Mouse (Mus musculus) forebrain, embryonic 15.5 days (tissue): ENCODE results near the gene Thap11. TPM values are rescaled to one million over a fixed set of nuclear protein-coding genes. Genes with fewer than 3 reads are reported as not detected.
A peak's percentile ranks its signal among the peaks of the same experiment; 100 is the strongest.

Experiments
- ATAC-seq: fragments of 200-750 bp; cut with Nextera tagmentation; replicated peaks from 2 replicates; pipeline ENCODE4 v1.8.0; 2017; ENCODE audit warnings: mild to moderate bottlenecking, moderate TSS enrichment, moderate library complexity
- H3K27ac ChIP-seq: fragments of 300-500 bp; sonication (generic); replicated peaks from 2 replicates; pipeline ENCODE4 v1.5.1; 2015; ENCODE audit warnings: mild to moderate bottlenecking, inconsistent platforms
- H3K27me3 ChIP-seq: fragments of 300-500 bp; sonication (generic); 2 replicates; pipeline ENCODE4 v1.6.1; 2015; ENCODE audit warnings: inconsistent platforms
- H3K36me3 ChIP-seq: fragments of 300-500 bp; sonication (generic); 2 replicates; pipeline ENCODE4 v1.6.1; 2015; ENCODE audit warnings: mild to moderate bottlenecking, inconsistent platforms
- H3K4me1 ChIP-seq: fragments of 300-500 bp; sonication (generic); 2 replicates; pipeline ENCODE4 v1.6.1; 2015; ENCODE audit warnings: inconsistent platforms
- H3K4me2 ChIP-seq: fragments of 300-500 bp; sonication (generic); replicated peaks from 2 replicates; pipeline ENCODE4 v1.6.1; 2015; ENCODE audit warnings: mild to moderate bottlenecking, inconsistent platforms
- H3K4me3 ChIP-seq: fragments of 300-500 bp; sonication (generic); 2 replicates; pipeline ENCODE4 v1.5.1; 2015; ENCODE audit warnings: mild to moderate bottlenecking, inconsistent platforms
- H3K9ac ChIP-seq: fragments of 300-500 bp; sonication (generic); replicated peaks from 2 replicates; pipeline ENCODE4 v1.6.1; 2015; ENCODE audit warnings: mild to moderate bottlenecking, inconsistent platforms
- H3K9me3 ChIP-seq: fragments of 300-500 bp; sonication (generic); 2 replicates; pipeline ENCODE4 v1.6.1; 2016; ENCODE audit warnings: inconsistent platforms
- WGBS: fragments of 180-500 bp; shearing (Covaris S2); methylation state at CpG from one replicate; pipeline ENCODE4 v1.1.7; 2015; ENCODE audit warnings: mixed read lengths; 5-methylcytosine and 5-hydroxymethylcytosine counted together
- polyA plus RNA-seq: library from polyadenylated mRNA; unstranded; fragments of >200 nt; fragmentation: Nextera tagmentation; extraction: Ambion mirVana; gene quantifications from 2 replicates; pipeline ENCODE4 v1.2.1, GENCODE M21; 2015

Thap11 gene
- polyA plus RNA-seq, 1 experiment from 2014 or later: 70.5 TPM

GRCm38 (mm10) chr8:105889756-105890465 is 35.0 kb downstream of the Thap11 start:
- Histone ChIP-seq H3K4me1 (peaks cover 5% of the 10 kb centered on the region; the same call in 1 of the 2 replicates), H3K9ac (no peak overlapping the region), H3K36me3 (peaks cover 85% of the 10 kb centered on the region), H3K9me3 (no peaks in the 10 kb centered on the region), H3K4me3 (no peak overlapping the region), H3K27me3 (no peaks in the 10 kb centered on the region), H3K27ac (no peak overlapping the region), H3K4me2 (no peak overlapping the region)
- no peak for ATAC-seq
- 91% methylated on average over 12 of the region's 12 CpGs for WGBS

GRCm38 (mm10) chr8:105890870-105891269 is 35.9 kb downstream of the Thap11 start:
- H3K4me2 ChIP-seq: no peak overlapping the region
- H3K4me1 ChIP-seq: peaks cover 5% of the 10 kb centered on the region; the same call in 1 of the 2 replicates
- no peak overlapping the region for H3K27ac ChIP-seq
- ATAC-seq: no peak
- no peak overlapping the region for H3K9ac ChIP-seq
- H3K9me3 ChIP-seq: no peaks in the 10 kb centered on the region
- 87% methylated on average over 6 of the region's 6 CpGs for WGBS
- H3K36me3 ChIP-seq: peaks cover 76% of the 10 kb centered on the region
- no peaks in the 10 kb centered on the region for H3K27me3 ChIP-seq
- no peak overlapping the region for H3K4me3 ChIP-seq

GRCm38 (mm10) chr8:105892432-105892831 is 37.5 kb downstream of the Thap11 start:
- H3K9ac ChIP-seq: no peak overlapping the region
- peaks cover 5% of the 10 kb centered on the region; the same call in 1 of the 2 replicates for H3K4me1 ChIP-seq
- no peak overlapping the region for H3K27ac ChIP-seq
- peak; percentile 47; the same call in 1 of the 2 replicates for ATAC-seq
- WGBS: 84% methylated on average over 6 of the region's 6 CpGs
- H3K27me3 ChIP-seq: no peaks in the 10 kb centered on the region
- no peaks in the 10 kb centered on the region for H3K9me3 ChIP-seq
- no peak overlapping the region for H3K4me2 ChIP-seq
- H3K36me3 ChIP-seq: peaks cover 60% of the 10 kb centered on the region
- no peak overlapping the region for H3K4me3 ChIP-seq

GRCm38 (mm10) chr8:105893339-105893738 is 38.4 kb downstream of the Thap11 start, which contains the start of gene Nrn1l:
TSS of gene Nrn1l (plus strand) at chr8:105893567.
- Histone ChIP-seq H3K4me2 (no peak within 1 kb of the TSS), H3K4me3 (no peak within 1 kb of the TSS), H3K9me3 (no peaks in the 10 kb centered on the region), H3K27me3 (no peaks in the 10 kb centered on the region), H3K4me1 (peaks cover 5% of the 10 kb centered on the region; the same call in 1 of the 2 replicates), H3K9ac (0 out of 2 replicates have a peak within 1 kb of the TSS, but pooled peaks have one; percentile 11), H3K36me3 (peaks cover 51% of the 10 kb centered on the region), H3K27ac (no peak within 1 kb of the TSS)
- ATAC-seq: peak; percentile 80
- WGBS: 2% methylated on average over 11 of the region's 11 CpGs

GRCm38 (mm10) chr8:105897801-105898480 is 43.0 kb downstream of the Thap11 start:
- no peaks in the 10 kb centered on the region for H3K9me3 ChIP-seq
- no peak overlapping the region for H3K4me2 ChIP-seq
- peaks cover 14% of the 10 kb centered on the region for H3K4me1 ChIP-seq
- H3K4me3 ChIP-seq: no peak overlapping the region
- H3K9ac ChIP-seq: no peak overlapping the region
- H3K27me3 ChIP-seq: no peaks in the 10 kb centered on the region
- ATAC-seq: no peak
- 81% methylated on average over 9 of the region's 9 CpGs for WGBS
- H3K36me3 ChIP-seq: peaks cover 7% of the 10 kb centered on the region
- H3K27ac ChIP-seq: no peak overlapping the region

DNA sequence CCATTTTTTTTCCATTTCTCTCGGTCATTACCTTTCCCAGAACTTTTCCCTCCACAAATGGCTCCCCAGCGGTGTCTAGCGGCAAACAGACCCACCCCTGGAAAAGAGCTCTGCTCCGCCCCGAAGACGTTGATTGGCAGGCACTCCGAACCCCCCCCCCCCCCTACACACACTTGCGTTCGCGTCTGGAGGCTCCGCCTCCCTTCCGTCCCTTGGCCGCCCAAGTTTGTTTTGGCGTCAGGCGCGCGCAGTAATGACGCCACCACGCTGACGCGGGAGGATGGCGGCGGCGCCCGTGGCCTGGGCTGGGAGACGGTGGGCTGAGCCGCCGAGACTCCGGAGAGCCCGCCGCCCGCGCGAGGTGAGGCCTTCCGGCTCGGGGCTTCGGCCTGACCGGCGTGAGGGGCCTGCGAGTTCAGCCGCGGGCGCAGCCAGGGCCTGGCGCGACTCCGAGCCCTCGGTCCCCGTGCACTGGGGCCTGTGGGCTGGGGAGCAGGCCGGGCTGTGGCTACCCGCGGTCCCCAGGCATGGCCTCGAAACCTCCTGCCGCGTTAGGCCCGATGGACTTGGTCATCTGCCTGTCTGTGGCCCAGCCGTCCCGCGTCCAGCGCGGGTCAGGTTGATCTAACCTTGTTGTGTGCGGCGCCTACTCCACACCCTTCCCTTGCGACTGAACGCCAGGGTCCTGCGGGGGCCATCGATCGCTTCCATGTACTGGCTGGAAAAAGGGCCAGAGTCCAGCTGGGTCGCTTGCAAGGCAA is 45.4 kb downstream of the Thap11 start, which contains the start of gene Pskh1:
TSS of gene Pskh1 (plus strand) at position 262 of the 761 bp plus-strand sequence.
- H3K9me3 ChIP-seq: no peaks in the 10 kb centered on the region
- H3K4me3 ChIP-seq: peak within 1 kb of the TSS; percentile 93
- H3K36me3 ChIP-seq: no peaks in the 10 kb centered on the region
- ATAC-seq: peak; percentile 94
- H3K9ac ChIP-seq: peak within 1 kb of the TSS; percentile 96
- under 1% methylated on average over 68 of the region's 68 CpGs for WGBS
- H3K27me3 ChIP-seq: no peaks in the 10 kb centered on the region
- peak within 1 kb of the TSS; percentile 66 for H3K4me2 ChIP-seq
- peaks cover 9% of the 10 kb centered on the region for H3K4me1 ChIP-seq
- peak within 1 kb of the TSS; percentile 87 for H3K27ac ChIP-seq

DNA sequence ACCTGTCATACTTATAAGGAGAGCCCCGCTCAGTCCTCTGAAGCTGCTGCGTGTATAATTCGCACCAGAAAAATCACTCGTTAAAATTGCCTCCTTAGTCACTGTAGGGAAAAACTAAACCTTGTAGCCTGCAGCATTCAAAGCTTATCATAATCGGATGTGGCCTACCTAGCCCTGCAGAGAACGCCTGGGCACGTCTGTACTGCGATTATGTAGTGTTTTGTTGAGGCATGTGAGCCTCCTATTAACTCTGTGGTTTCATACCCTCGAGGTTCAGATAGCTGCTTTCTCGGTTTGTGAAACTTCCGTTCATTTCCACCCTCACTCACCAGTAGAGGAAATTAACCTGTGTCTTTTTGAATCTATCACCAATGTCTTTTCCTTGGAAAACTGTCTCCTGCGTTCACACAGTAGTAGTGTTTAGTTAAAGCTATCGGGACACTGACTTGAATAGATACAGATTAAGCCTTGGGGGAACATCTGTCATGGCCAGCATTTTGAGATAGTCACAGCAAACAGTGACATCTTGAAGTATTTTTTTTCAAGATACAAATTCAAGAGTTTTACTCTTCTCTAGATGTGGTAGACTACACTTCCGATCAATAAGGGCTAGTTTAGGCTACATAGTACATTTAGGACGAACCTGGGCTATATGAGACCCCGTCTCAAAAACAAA is 46.1 kb downstream of the Thap11 start:
- no peaks in the 10 kb centered on the region for H3K36me3 ChIP-seq
- ATAC-seq: no peak
- no peaks in the 10 kb centered on the region for H3K27me3 ChIP-seq
- 41% methylated on average over 16 of the region's 16 CpGs for WGBS
- peak overlapping the region; percentile 93 for H3K4me3 ChIP-seq
- H3K27ac ChIP-seq: peak overlapping the region; percentile 87
- no peaks in the 10 kb centered on the region for H3K9me3 ChIP-seq
- peak overlapping the region; percentile 96 for H3K9ac ChIP-seq
- H3K4me2 ChIP-seq: peak overlapping the region; percentile 66
- H3K4me1 ChIP-seq: peaks cover 9% of the 10 kb centered on the region

Other genes starting within 250 kb of the Thap11 start
- gene Ripor1, start 249.9 kb upstream of the Thap11 start, polyA plus RNA-seq: 26.5 and 29.0 TPM in 2 replicates
- 150 and 152 TPM in 2 replicates for gene Ctcf, start 218.6 kb upstream of the Thap11 start, polyA plus RNA-seq
- 0.47 and 0.69 TPM in 2 replicates for gene Agrp, start 217.7 kb upstream of the Thap11 start, polyA plus RNA-seq
- 12.1 and 12.3 TPM in 2 replicates for gene Carmil2, start 168.9 kb upstream of the Thap11 start, polyA plus RNA-seq
- gene Acd, start 154.0 kb upstream of the Thap11 start, polyA plus RNA-seq: 105 and 107 TPM in 2 replicates
- 47.1 and 52.0 TPM in 2 replicates for gene Pard6a, start 154.0 kb upstream of the Thap11 start, polyA plus RNA-seq
- gene 4933405L10Rik, start 147.5 kb upstream of the Thap11 start, polyA plus RNA-seq: 0.15 TPM in 1 of 2 replicates, not detected in the other
- 17.3 and 19.3 TPM in 2 replicates for gene Enkd1, start 146.9 kb upstream of the Thap11 start, polyA plus RNA-seq
- 84.5 and 88.0 TPM in 2 replicates for gene Gfod2, start 96.5 kb upstream of the Thap11 start, polyA plus RNA-seq
- gene Ranbp10, start 27.8 kb upstream of the Thap11 start, polyA plus RNA-seq: 11.8 and 13.9 TPM in 2 replicates
- 0.61 and 0.84 TPM in 2 replicates for gene Tsnaxip1, start 27.4 kb upstream of the Thap11 start, polyA plus RNA-seq
- 65.0 and 66.4 TPM in 2 replicates for gene Cenpt, start 1.9 kb upstream of the Thap11 start, polyA plus RNA-seq
- gene Nutf2, start 5.4 kb downstream of the Thap11 start, polyA plus RNA-seq: 189 and 218 TPM in 2 replicates
- gene Edc4, start 25.7 kb downstream of the Thap11 start, polyA plus RNA-seq: 55.6 and 59.1 TPM in 2 replicates
- not detected in 2 replicates for gene Nrn1l, start 38.4 kb downstream of the Thap11 start, polyA plus RNA-seq
- gene Pskh1, start 45.3 kb downstream of the Thap11 start, polyA plus RNA-seq: 11.3 and 12.0 TPM in 2 replicates
- gene Ctrl, start 78.7 kb downstream of the Thap11 start, polyA plus RNA-seq: 2.0 and 2.2 TPM in 2 replicates
- gene Psmb10, start 83.3 kb downstream of the Thap11 start, polyA plus RNA-seq: 36.3 and 39.7 TPM in 2 replicates
- 0.41 and 0.50 TPM in 2 replicates for gene Lcat, start 88.2 kb downstream of the Thap11 start, polyA plus RNA-seq
- gene Slc12a4, start 111.0 kb downstream of the Thap11 start, polyA plus RNA-seq: 9.3 and 10.1 TPM in 2 replicates
- not detected in 2 replicates for gene Dpep3, start 124.3 kb downstream of the Thap11 start, polyA plus RNA-seq
- gene Dus2, start 136.2 kb downstream of the Thap11 start, polyA plus RNA-seq: 24.1 and 26.3 TPM in 2 replicates
- gene Dpep2nb, start 150.8 kb downstream of the Thap11 start, polyA plus RNA-seq: not detected in 2 replicates
- 22.4 and 23.0 TPM in 2 replicates for gene Ddx28, start 156.8 kb downstream of the Thap11 start, polyA plus RNA-seq
- 4.1 and 4.8 TPM in 2 replicates for gene Nfatc3, start 203.7 kb downstream of the Thap11 start, polyA plus RNA-seq